Mouse (Mus musculus): ENCODE data around the gene Col23a1. TPM values are rescaled to one million over a fixed set of nuclear protein-coding genes. Genes with fewer than 3 reads are reported as not detected.

Col23a1 gene
- total and polyA plus RNA-seq, 2 experiments from 2014 or later: 3.5 to 7.2 TPM

DNA sequence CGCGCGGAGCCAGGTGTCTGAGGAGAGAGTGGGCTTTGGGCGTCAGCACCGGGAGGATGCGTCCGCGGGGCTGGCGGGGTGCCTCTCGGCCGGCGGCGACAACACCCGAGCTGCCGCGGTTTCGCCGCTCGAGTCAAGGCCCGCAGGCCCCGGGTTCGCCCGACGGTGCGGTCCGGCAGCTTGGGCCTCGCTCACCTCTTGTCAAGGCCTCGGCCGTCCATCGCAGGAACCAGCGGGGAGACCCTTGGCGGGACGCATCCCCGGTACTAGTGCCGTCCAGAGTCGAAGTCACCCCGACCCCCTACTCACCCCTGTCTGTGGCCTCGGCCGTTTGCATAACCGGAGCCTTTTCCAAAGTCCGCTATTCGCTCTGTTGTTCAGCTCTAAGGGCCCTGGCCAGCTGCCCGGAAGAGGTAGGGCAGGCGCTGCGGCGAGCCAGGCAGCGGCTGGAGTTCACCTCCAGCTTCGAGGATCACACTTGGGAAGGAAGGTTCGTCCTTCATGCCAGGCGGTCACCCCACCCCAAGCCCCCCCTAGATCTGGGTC, 26.4 kb upstream of the Col23a1 start:
- Histone ChIP-seq H3K4me2 (ENCODE audit: low read depth, low read length) (peak overlapping the region; percentile 87), H3K4me3 (ENCODE audit: low read depth, low read length) (peak overlapping the region; percentile 88), H3K36me3 (replicated peaks; ENCODE audit: control insufficient read depth, insufficient read depth, low read length) (peaks cover 6% of the 10 kb centered on the region; the same call in 1 of the 2 replicates), H3K9ac (replicated peaks; ENCODE audit: low read depth, low read length) (peak overlapping the region; percentile 91), H3K27ac (ENCODE audit: low read depth) (peak overlapping the region; percentile 99), H3K4me1 (ENCODE audit: control insufficient read depth, insufficient read depth) (peaks cover 18% of the 10 kb centered on the region), H3K9me3 (replicated peaks; ENCODE audit: control insufficient read depth, low read length) (no peaks in the 10 kb centered on the region), H3K27me3 (ENCODE audit: control insufficient read depth, insufficient read depth, low read length) (no peaks in the 10 kb centered on the region)
- TF ChIP-seq EP300 (IDR thresholded peaks at IDR 0.05; ENCODE audit: low read depth): no peak
- TF ChIP-seq CTCF (IDR thresholded peaks at IDR 0.05; ENCODE audit: low read depth): no peak
- peak; percentile 57 for DNase-seq (ENCODE audit: low spot score)
- WGBS: under 1% methylated on average over 50 of the region's 50 CpGs
- peak; percentile 71 for ATAC-seq (ENCODE audit: insufficient read depth, low read depth)

GRCm38 (mm10) chr11:51264352-51264751, 25.4 kb upstream of the Col23a1 start:
- ATAC-seq (ENCODE audit: insufficient read depth, low read depth): no peak
- peak overlapping the region; percentile 99; the same call in 1 of the 2 replicates for H3K27ac ChIP-seq (ENCODE audit: low read depth)
- 6% methylated on average over 6 of the region's 6 CpGs for WGBS

DNA sequence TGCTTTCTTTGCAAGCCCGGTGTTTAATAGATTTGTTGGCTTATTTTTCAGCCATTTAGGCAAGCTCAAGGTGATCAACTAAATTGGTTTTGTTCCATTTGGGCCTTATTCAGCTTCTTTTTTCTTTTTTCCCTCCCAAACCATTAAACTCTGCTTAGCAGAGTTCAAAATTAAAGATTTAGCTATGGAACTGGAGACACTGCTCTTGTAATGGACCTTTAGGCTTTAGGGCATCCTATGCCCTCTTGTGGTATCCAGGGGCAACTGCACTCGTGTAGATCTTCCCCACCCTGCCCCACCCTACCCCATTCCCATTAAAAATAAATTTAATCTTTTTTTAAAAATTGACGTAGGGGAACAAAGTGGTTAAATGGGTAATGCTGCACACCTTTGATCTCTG, 24.4 kb upstream of the Col23a1 start:
- H3K9ac ChIP-seq (replicated peaks; ENCODE audit: low read depth, low read length): no peak overlapping the region
- TF ChIP-seq EP300 (IDR thresholded peaks at IDR 0.05; ENCODE audit: low read depth): no peak
- peak; percentile 64 for TF ChIP-seq CTCF (IDR thresholded peaks at IDR 0.05; ENCODE audit: low read depth)
- WGBS: 43% methylated on average over 3 of the region's 3 CpGs

More at GRCm38 (mm10) chr11:51264352-51264751, 25.4 kb upstream of the Col23a1 start:
- Histone ChIP-seq H3K4me2 (ENCODE audit: low read depth, low read length) (peak overlapping the region; percentile 87), H3K9me3 (replicated peaks; ENCODE audit: control insufficient read depth, low read length) (no peaks in the 10 kb centered on the region), H3K36me3 (replicated peaks; ENCODE audit: control insufficient read depth, insufficient read depth, low read length) (peaks cover 8% of the 10 kb centered on the region; the same call in 1 of the 2 replicates), H3K9ac (replicated peaks; ENCODE audit: low read depth, low read length) (0 out of 2 replicates have a peak overlapping the region, but pooled peaks have one; percentile 28), H3K4me3 (ENCODE audit: low read depth, low read length) (peak overlapping the region; percentile 88), H3K27me3 (ENCODE audit: control insufficient read depth, insufficient read depth, low read length) (no peaks in the 10 kb centered on the region), H3K4me1 (ENCODE audit: control insufficient read depth, insufficient read depth) (peaks cover 18% of the 10 kb centered on the region)
- peak; percentile 63 for DNase-seq (ENCODE audit: low spot score)
- TF ChIP-seq EP300 (IDR thresholded peaks at IDR 0.05; ENCODE audit: low read depth): no peak

GRCm38 (mm10) chr11:51274418-51274817, 15.3 kb upstream of the Col23a1 start:
- TF ChIP-seq EP300 (IDR thresholded peaks at IDR 0.05; ENCODE audit: low read depth) (no peak), CTCF (IDR thresholded peaks at IDR 0.05; ENCODE audit: low read depth) (no peak)
- no peak for DNase-seq (ENCODE audit: low spot score)
- H3K4me2 ChIP-seq (ENCODE audit: low read depth, low read length): no peak overlapping the region
- WGBS: 94% methylated on average over 1 of the region's 1 CpGs
- H3K9me3 ChIP-seq (replicated peaks; ENCODE audit: control insufficient read depth, low read length): no peaks in the 10 kb centered on the region
- peaks cover 77% of the 10 kb centered on the region for H3K36me3 ChIP-seq (replicated peaks; ENCODE audit: control insufficient read depth, insufficient read depth, low read length)
- no peak overlapping the region for H3K9ac ChIP-seq (replicated peaks; ENCODE audit: low read depth, low read length)
- H3K27me3 ChIP-seq (ENCODE audit: control insufficient read depth, insufficient read depth, low read length): no peaks in the 10 kb centered on the region
- no peak for ATAC-seq (ENCODE audit: insufficient read depth, low read depth)
- H3K4me1 ChIP-seq (ENCODE audit: control insufficient read depth, insufficient read depth): no peaks in the 10 kb centered on the region
- no peak overlapping the region for H3K27ac ChIP-seq (ENCODE audit: low read depth)
- H3K4me3 ChIP-seq (ENCODE audit: low read depth, low read length): no peak overlapping the region

More for the DNA sequence above, 24.4 kb upstream of the Col23a1 start:
- ATAC-seq (ENCODE audit: insufficient read depth, low read depth) (no peak), DNase-seq (ENCODE audit: low spot score) (peak; percentile 51)
- H3K4me3 ChIP-seq (ENCODE audit: low read depth, low read length): no peak overlapping the region
- peaks cover 12% of the 10 kb centered on the region for H3K36me3 ChIP-seq (replicated peaks; ENCODE audit: control insufficient read depth, insufficient read depth, low read length)
- no peaks in the 10 kb centered on the region for H3K27me3 ChIP-seq (ENCODE audit: control insufficient read depth, insufficient read depth, low read length)
- H3K9me3 ChIP-seq (replicated peaks; ENCODE audit: control insufficient read depth, low read length): no peaks in the 10 kb centered on the region
- no peak overlapping the region for H3K27ac ChIP-seq (ENCODE audit: low read depth)
- peak overlapping the region; percentile 87 for H3K4me2 ChIP-seq (ENCODE audit: low read depth, low read length)
- H3K4me1 ChIP-seq (ENCODE audit: control insufficient read depth, insufficient read depth): peaks cover 18% of the 10 kb centered on the region

- peak; percentile 73 for ATAC-seq (ENCODE audit: insufficient read depth, low read depth)
- H3K4me1 ChIP-seq (ENCODE audit: control insufficient read depth, insufficient read depth): no peaks in the 10 kb centered on the region
Observed at GRCm38 (mm10) chr11:51290066-51290955, 591 bp downstream of the Col23a1 start.

More at GRCm38 (mm10) chr11:51290066-51290955, 591 bp downstream of the Col23a1 start:
- Histone ChIP-seq H3K36me3 (replicated peaks; ENCODE audit: control insufficient read depth, insufficient read depth, low read length) (no peaks in the 10 kb centered on the region), H3K4me2 (ENCODE audit: low read depth, low read length) (peak overlapping the region; percentile 90), H3K4me3 (ENCODE audit: low read depth, low read length) (peak overlapping the region; percentile 58), H3K27me3 (ENCODE audit: control insufficient read depth, insufficient read depth, low read length) (peaks cover 31% of the 10 kb centered on the region), H3K27ac (ENCODE audit: low read depth) (no peak overlapping the region), H3K9ac (replicated peaks; ENCODE audit: low read depth, low read length) (peak overlapping the region; percentile 53), H3K9me3 (replicated peaks; ENCODE audit: control insufficient read depth, low read length) (no peaks in the 10 kb centered on the region; the same call in 1 of the 2 replicates)
- TF ChIP-seq EP300 (IDR thresholded peaks at IDR 0.05; ENCODE audit: low read depth) (no peak), CTCF (IDR thresholded peaks at IDR 0.05; ENCODE audit: low read depth) (peak; percentile 29)
- DNase-seq (ENCODE audit: low spot score): no peak
- WGBS: 3% methylated on average over 60 of the region's 74 CpGs

All from heart, postnatal 0 days (tissue).